Mouse (Mus musculus): ENCODE measurements at regions not wholly inside any gene's neighbourhood (a gene's known extent, or its start where the extent isn't known, plus 50 kb on each side); places are given as distances from the start of the nearest gene placed in this dataset.

DNA sequence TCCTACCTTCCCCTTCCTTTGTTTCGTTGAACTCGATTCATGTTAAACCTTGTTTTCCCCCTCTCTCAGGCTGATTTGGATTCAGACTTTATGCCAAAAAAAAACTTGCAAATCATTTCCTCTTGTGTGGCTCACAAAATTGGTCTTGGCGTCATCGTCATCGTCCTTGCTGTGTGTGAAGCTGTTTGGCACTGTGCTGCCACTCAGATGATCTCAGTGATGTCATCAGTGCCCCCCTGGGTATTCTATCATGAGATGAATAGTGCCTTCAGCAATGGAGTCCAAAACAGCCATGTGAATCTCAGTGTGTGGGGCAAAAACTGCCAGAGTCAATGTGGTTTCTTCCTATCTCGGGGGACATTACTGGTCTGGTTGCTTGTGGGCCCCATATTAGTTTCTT, 254.3 kb upstream of the Gadl1 start:
- Histone ChIP-seq H3K36me3 (ENCODE audit: control insufficient read depth, insufficient read depth, low read length) (no peaks in the 10 kb centered on the region), H3K4me3 (ENCODE audit: low read length) (no peak overlapping the region), H3K4me1 (replicated peaks; ENCODE audit: control insufficient read depth, insufficient read depth, low read length) (no peaks in the 10 kb centered on the region), H3K4me2 (ENCODE audit: low read depth, low read length) (no peak overlapping the region), H3K27ac (ENCODE audit: low read length) (no peak overlapping the region), H3K27me3 (ENCODE audit: control insufficient read depth, insufficient read depth, low read depth, low read length) (no peaks in the 10 kb centered on the region), H3K9me3 (ENCODE audit: control insufficient read depth, low read length) (peaks cover 2% of the 10 kb centered on the region; the same call in 1 of the 2 replicates), H3K9ac (ENCODE audit: low read length) (no peak overlapping the region)
- ATAC-seq (ENCODE audit: low read depth) = no peak
- WGBS = 92% methylated on average over 6 of the region's 6 CpGs

DNA sequence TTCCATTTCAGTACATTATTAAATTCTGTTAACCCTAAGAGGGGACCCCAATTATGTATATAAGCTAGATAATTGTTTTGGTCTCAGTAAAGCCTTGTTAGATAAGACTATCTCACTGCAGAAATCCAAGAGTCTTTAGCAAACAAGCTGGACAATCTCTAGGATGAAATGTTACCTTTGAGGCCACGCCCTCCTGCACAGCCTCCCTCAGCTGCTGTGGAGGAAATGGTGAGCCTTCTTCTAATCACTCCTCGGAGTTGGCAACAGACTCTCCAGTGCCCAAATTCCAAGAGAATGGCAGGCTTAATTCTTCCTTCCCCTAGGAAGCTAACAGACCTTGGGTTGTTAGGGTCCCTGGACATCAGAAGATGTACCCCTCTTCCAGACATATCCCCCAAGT, 252.7 kb upstream of the Gadl1 start:
- H3K36me3 ChIP-seq (ENCODE audit: control insufficient read depth, insufficient read depth, low read length) = no peaks in the 10 kb centered on the region
- H3K4me2 ChIP-seq (ENCODE audit: low read depth, low read length) = no peak overlapping the region
- no peak for ATAC-seq (ENCODE audit: low read depth)
- H3K27ac ChIP-seq (ENCODE audit: low read length) = no peak overlapping the region
- peaks cover 2% of the 10 kb centered on the region; the same call in 1 of the 2 replicates for H3K9me3 ChIP-seq (ENCODE audit: control insufficient read depth, low read length)
- no peak overlapping the region for H3K4me3 ChIP-seq (ENCODE audit: low read length)
- 39% methylated on average over 2 of the region's 2 CpGs for WGBS
- no peak overlapping the region for H3K9ac ChIP-seq (ENCODE audit: low read length)
- H3K27me3 ChIP-seq (ENCODE audit: control insufficient read depth, insufficient read depth, low read depth, low read length) = no peaks in the 10 kb centered on the region
- H3K4me1 ChIP-seq (replicated peaks; ENCODE audit: control insufficient read depth, insufficient read depth, low read length) = no peaks in the 10 kb centered on the region

DNA sequence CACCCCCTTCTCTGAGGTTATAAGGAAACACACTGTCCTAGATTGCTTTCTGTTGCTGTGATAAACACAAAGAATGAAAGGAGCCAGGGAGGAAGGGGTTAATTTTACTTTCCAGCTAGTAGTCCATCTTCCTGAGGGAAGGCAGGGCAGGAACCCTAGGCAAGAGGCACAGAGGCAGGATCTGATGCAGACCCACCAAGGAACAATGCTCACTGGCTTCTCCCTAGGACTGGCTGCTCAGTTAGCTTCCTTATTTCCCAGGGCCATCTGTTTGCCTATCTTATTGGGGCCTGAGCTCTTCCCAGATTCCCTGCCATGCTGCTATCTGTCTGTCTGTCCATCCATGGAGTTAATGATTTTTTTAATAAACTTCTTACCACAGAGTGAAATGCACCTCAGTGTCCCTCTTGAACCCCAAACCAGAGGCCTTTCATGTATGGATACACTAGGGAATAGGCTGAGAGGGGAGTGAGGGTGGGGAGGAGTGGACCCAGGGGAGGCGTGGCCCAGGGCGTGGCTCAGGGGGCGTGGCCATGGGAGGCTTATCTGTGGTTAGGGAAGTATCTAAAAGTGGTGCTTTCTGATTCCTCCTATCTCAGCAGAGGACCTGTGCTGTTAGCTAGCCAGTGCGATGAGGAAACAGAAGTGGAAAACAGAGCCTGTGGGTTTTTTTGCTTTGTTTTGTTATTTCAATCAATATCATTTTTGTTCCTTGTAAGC, 252.1 kb upstream of the Gadl1 start:
- H3K4me3 ChIP-seq (ENCODE audit: low read length) = no peak overlapping the region
- no peak overlapping the region for H3K27ac ChIP-seq (ENCODE audit: low read length)
- no peaks in the 10 kb centered on the region for H3K36me3 ChIP-seq (ENCODE audit: control insufficient read depth, insufficient read depth, low read length)

DNA sequence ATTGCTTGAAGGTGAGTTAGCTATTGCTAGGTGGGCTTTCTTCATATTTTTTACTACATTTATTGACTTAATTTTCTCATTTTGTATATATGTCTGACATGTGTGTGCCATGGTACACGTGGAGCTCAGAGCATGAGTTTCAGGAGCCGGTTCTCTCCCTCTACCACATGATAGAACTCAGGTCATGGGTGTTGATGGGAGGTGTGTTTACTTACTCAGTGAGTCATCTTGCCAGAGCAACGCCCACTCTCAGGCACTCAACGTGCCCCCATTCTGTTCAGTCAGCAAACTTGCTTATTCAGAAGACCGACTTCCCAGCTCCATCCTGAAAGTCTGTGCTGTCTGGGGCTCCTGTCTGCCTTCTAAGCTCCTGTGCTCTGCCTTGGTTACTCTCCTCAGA, 250.8 kb upstream of the Gadl1 start:
- Histone ChIP-seq H3K27ac (ENCODE audit: low read length) (no peak overlapping the region), H3K27me3 (ENCODE audit: control insufficient read depth, insufficient read depth, low read depth, low read length) (no peaks in the 10 kb centered on the region), H3K4me2 (ENCODE audit: low read depth, low read length) (no peak overlapping the region), H3K36me3 (ENCODE audit: control insufficient read depth, insufficient read depth, low read length) (no peaks in the 10 kb centered on the region), H3K4me1 (replicated peaks; ENCODE audit: control insufficient read depth, insufficient read depth, low read length) (no peaks in the 10 kb centered on the region), H3K4me3 (ENCODE audit: low read length) (no peak overlapping the region), H3K9ac (ENCODE audit: low read length) (no peak overlapping the region), H3K9me3 (ENCODE audit: control insufficient read depth, low read length) (peaks cover 2% of the 10 kb centered on the region; the same call in 1 of the 2 replicates)
- 70% methylated on average over 5 of the region's 5 CpGs for WGBS
- ATAC-seq (ENCODE audit: low read depth) = no peak

More for the DNA sequence above, 252.1 kb upstream of the Gadl1 start:
- no peak for ATAC-seq (ENCODE audit: low read depth)
- no peak overlapping the region for H3K4me2 ChIP-seq (ENCODE audit: low read depth, low read length)
- no peak overlapping the region for H3K9ac ChIP-seq (ENCODE audit: low read length)
- no peaks in the 10 kb centered on the region for H3K27me3 ChIP-seq (ENCODE audit: control insufficient read depth, insufficient read depth, low read depth, low read length)
- H3K9me3 ChIP-seq (ENCODE audit: control insufficient read depth, low read length) = peaks cover 2% of the 10 kb centered on the region; the same call in 1 of the 2 replicates
- 45% methylated on average over 4 of the region's 4 CpGs for WGBS
- no peaks in the 10 kb centered on the region for H3K4me1 ChIP-seq (replicated peaks; ENCODE audit: control insufficient read depth, insufficient read depth, low read length)

DNA sequence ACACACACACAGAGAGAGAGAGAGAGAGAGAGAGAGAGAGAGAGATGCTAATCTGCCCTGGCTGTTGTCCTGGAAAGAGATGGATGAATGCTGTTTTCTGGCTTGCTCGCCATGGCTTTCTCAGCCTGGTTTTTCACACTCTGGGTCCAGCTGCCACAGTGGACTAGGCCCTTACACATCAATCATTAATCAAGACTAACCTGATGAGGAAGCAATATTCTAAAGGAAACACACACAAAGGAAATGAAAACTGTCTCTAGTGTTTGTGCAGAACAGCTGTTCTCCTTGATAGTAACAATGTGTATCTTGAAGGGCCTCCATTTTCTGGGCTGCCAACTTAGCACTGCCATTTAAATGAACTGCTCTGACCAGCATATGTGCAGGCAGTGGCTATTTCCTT, 248.9 kb upstream of the Gadl1 start:
- 72% methylated on average over 1 of the region's 1 CpGs for WGBS

DNA sequence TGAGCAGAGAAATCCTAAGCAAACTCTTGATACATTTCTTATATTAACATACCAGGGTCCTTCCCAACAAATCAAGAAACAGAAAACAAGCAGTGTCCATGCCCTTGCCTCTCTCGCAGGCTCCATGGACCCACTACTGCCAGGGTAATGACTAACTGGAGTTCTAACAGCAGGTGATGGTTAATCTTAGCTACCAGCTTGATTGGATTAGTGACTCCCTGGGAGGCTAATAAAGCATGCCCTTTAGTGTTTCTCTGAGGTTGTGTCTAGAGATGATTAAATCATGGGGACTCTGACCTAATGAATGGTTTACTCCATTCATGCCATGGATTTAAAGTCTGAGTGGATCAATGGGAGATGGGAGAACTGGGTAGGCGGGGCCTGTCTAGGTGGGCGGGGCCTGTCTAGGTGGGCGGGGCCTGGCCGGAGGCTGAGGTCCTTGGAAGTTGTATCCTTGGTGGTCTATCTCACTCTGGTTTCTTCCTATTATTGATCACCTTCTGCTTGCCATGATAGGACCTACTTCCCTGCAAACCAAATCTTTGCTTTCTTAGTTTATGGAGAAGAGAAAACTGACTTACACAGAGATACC, 247.3 kb upstream of the Gadl1 start:
- Histone ChIP-seq H3K4me3 (ENCODE audit: low read length) (no peak overlapping the region), H3K27me3 (ENCODE audit: control insufficient read depth, insufficient read depth, low read depth, low read length) (no peaks in the 10 kb centered on the region), H3K4me1 (replicated peaks; ENCODE audit: control insufficient read depth, insufficient read depth, low read length) (no peaks in the 10 kb centered on the region), H3K9ac (ENCODE audit: low read length) (no peak overlapping the region), H3K36me3 (ENCODE audit: control insufficient read depth, insufficient read depth, low read length) (no peaks in the 10 kb centered on the region), H3K4me2 (ENCODE audit: low read depth, low read length) (no peak overlapping the region), H3K9me3 (ENCODE audit: control insufficient read depth, low read length) (peaks cover 2% of the 10 kb centered on the region; the same call in 1 of the 2 replicates), H3K27ac (ENCODE audit: low read length) (no peak overlapping the region)
- WGBS = 68% methylated on average over 5 of the region's 5 CpGs
- ATAC-seq (ENCODE audit: low read depth) = no peak

More for the DNA sequence above, 248.9 kb upstream of the Gadl1 start:
- Histone ChIP-seq H3K4me3 (ENCODE audit: low read length) (no peak overlapping the region), H3K9me3 (ENCODE audit: control insufficient read depth, low read length) (peaks cover 2% of the 10 kb centered on the region; the same call in 1 of the 2 replicates), H3K4me1 (replicated peaks; ENCODE audit: control insufficient read depth, insufficient read depth, low read length) (no peaks in the 10 kb centered on the region), H3K9ac (ENCODE audit: low read length) (no peak overlapping the region), H3K27ac (ENCODE audit: low read length) (no peak overlapping the region), H3K27me3 (ENCODE audit: control insufficient read depth, insufficient read depth, low read depth, low read length) (no peaks in the 10 kb centered on the region), H3K4me2 (ENCODE audit: low read depth, low read length) (no peak overlapping the region), H3K36me3 (ENCODE audit: control insufficient read depth, insufficient read depth, low read length) (no peaks in the 10 kb centered on the region)
- ATAC-seq (ENCODE audit: low read depth) = no peak

DNA sequence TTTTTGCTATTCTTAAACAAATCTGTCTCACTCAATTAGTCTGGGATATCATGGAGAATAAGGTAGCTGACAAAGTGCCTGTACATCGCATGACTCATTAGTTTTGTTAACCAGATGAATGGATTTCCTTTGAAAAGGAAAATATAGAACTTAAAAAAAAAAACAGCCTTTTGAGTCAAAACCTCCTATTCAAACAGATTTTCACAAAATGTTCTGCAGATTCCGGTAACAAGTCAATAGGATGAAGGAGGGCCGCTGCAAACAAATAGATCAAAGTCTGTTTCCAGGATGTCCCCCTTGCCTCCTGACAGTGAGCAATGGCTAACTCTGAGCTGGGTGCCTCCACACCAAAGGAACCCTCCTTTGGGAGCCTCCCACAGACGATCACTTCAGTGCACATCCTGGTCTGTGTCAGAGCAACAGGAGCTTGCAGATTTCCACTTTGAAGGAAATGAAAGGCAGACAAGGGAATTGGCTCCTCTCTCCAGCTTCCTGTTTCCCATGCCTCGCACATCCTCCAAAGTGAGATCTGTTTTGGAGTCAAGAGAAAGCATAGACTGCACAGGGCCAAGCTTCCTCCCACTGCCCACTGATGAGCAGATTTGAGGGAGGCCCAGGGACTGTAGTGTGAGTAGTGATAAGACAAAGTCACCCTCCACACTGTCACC, 243.8 kb upstream of the Gadl1 start:
- Histone ChIP-seq H3K27me3 (ENCODE audit: control insufficient read depth, insufficient read depth, low read depth, low read length) (no peaks in the 10 kb centered on the region), H3K27ac (ENCODE audit: low read length) (peak overlapping the region; percentile 39; the same call in 1 of the 2 replicates), H3K9ac (ENCODE audit: low read length) (no peak overlapping the region), H3K9me3 (ENCODE audit: control insufficient read depth, low read length) (no peaks in the 10 kb centered on the region), H3K4me3 (ENCODE audit: low read length) (no peak overlapping the region), H3K4me2 (ENCODE audit: low read depth, low read length) (no peak overlapping the region), H3K4me1 (replicated peaks; ENCODE audit: control insufficient read depth, insufficient read depth, low read length) (no peaks in the 10 kb centered on the region), H3K36me3 (ENCODE audit: control insufficient read depth, insufficient read depth, low read length) (no peaks in the 10 kb centered on the region)
- peak; percentile 59; the same call in 1 of the 2 replicates for ATAC-seq (ENCODE audit: low read depth)
- 29% methylated on average over 5 of the region's 5 CpGs for WGBS

DNA sequence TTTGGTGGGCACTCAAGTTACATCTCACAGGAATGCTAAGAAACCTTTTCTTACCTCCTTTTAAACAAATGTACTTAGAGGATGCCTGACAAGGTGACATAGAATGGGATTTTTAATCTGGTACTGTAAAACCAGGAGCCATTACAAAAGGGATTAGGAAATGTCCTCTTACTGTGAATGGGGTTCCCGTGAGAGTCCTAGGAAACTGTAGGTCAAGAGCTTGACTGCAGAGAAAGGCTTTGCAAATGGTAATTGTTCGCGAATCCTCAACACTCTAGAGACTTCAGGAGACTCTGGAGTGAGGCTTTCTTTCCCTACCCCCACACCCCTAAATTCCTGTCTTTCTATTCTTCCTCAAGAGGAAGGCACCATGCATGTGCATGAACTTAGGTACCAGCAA, 242.7 kb upstream of the Gadl1 start:
- ATAC-seq (ENCODE audit: low read depth) = no peak

More for the DNA sequence above, 242.7 kb upstream of the Gadl1 start:
- H3K4me3 ChIP-seq (ENCODE audit: low read length) = no peak overlapping the region
- H3K4me1 ChIP-seq (replicated peaks; ENCODE audit: control insufficient read depth, insufficient read depth, low read length) = no peaks in the 10 kb centered on the region
- no peak overlapping the region for H3K4me2 ChIP-seq (ENCODE audit: low read depth, low read length)
- WGBS = 93% methylated on average over 3 of the region's 3 CpGs
- no peaks in the 10 kb centered on the region for H3K36me3 ChIP-seq (ENCODE audit: control insufficient read depth, insufficient read depth, low read length)
- no peaks in the 10 kb centered on the region for H3K9me3 ChIP-seq (ENCODE audit: control insufficient read depth, low read length)
- no peak overlapping the region for H3K9ac ChIP-seq (ENCODE audit: low read length)
- no peaks in the 10 kb centered on the region for H3K27me3 ChIP-seq (ENCODE audit: control insufficient read depth, insufficient read depth, low read depth, low read length)
- no peak overlapping the region for H3K27ac ChIP-seq (ENCODE audit: low read length)
